Mouse (Mus musculus): Measurements from ENCODE around the gene Xpot.

Xpot gene

GRCm38 (mm10) chr10:121622431-121622830 is 3.7 kb downstream of the Xpot start:
- no peak for DNase-seq (ENCODE audit: low read depth)

GRCm38 (mm10) chr10:121615935-121616334 is 10.2 kb downstream of the Xpot start:
- DNase-seq (ENCODE audit: low read depth), result no peak

GRCm38 (mm10) chr10:121615146-121615870 is 10.8 kb downstream of the Xpot start:
- no peak for DNase-seq (ENCODE audit: low read depth)

- DNase-seq (ENCODE audit: low read depth), result no peak
Observed at GRCm38 (mm10) chr10:121613570-121613969, 12.6 kb downstream of the Xpot start.

DNA sequence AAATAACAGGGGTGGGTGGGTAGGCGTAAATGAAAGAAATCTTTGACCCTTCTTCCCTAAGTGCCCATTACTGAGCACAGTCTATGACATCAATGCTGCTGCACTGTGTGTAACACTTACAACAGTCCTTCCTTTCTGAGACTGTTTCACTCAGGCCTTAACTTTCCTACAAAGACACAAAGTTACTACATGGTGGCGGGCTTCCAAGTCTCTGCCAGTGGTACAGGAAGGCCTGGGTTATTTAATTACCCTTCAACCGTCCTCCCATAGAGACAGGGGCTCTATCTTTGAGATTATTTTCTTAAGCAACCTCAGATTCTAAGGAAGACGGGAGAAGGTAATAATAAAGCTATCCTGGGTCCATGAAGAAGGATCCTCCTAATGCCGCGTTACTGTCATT is 13.7 kb downstream of the Xpot start:
- DNase-seq (ENCODE audit: low read depth), result no peak

GRCm38 (mm10) chr10:121611587-121611986 is 14.5 kb downstream of the Xpot start:
- DNase-seq (ENCODE audit: low read depth), result no peak

DNA sequence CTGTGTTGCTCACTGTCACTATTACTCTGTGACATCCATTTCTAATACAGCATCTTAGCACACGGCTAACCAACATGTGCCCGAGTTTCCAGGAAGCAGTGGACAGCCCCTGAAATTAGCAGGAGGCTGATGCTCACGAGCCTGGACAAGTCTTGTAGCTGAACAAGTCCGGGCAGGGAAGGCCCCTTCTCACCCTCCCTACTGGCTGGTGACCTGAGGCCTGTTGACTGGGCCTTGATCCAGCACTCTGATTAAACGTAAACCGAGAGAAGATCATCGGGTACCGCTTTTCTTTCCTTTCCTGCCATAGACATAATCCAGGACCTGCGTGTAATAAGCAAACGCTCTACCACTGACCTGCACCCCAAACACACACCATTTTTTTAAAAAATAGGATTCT is 18.0 kb downstream of the Xpot start:
- no peak for DNase-seq (ENCODE audit: low read depth)

DNA sequence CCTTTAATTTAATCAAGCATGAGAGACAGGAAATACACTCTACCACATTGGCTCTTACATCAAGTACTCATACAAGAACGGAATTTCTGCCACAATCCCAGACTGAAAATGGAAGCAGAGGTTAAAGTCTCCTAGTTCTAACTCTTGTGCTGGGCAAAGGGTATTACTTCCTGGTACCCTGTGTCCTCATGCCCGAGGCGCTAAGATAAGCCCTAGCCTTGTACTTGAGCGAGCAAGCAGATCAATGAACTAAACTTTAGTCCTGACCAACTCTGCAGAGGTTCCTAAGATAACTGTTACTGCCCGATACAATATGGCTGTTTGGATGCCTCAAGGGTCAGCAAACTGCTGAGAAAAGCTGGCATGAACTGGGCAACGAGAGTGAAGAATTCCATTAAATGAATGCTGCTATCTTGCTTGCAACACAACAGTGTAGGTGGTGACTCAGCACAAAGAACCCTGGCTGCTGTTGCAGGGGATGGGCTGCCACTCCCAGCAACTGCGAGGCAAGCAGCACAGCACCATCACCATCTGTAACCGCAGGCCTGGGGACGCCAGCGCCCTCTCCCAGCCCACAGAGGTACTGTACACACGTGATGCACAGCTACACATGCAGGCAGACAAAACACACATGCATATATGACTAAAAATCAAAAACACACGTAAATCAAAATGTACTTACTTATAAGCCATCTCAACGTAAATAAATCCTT is 21.3 kb downstream of the Xpot start:
- DNase-seq (ENCODE audit: low read depth), result no peak

DNA sequence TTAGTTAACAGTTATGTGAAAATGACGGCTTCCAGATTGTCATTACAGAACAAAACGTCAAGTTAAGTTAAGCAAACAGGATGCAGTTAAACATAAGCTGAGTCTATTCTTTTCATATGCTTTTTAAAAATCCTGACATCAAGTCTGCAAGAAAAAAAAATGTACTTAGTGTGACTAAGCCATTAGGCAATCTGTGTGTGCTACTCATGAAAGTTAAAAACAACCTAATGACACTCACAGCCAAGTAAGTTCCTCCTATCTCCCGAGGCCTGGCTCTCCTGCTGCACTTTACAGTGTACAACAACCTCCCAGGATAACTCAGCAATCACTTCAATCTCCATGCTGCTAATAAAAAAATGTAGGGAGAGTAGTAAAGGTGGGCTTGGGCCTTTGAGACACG is 22.6 kb downstream of the Xpot start:
- DNase-seq (ENCODE audit: low read depth), result no peak

GRCm38 (mm10) chr10:121601272-121601671 is 24.9 kb downstream of the Xpot start:
- no peak for DNase-seq (ENCODE audit: low read depth)

- no peak for DNase-seq (ENCODE audit: low read depth)
Observed at GRCm38 (mm10) chr10:121596580-121596979, 29.6 kb downstream of the Xpot start.

DNA sequence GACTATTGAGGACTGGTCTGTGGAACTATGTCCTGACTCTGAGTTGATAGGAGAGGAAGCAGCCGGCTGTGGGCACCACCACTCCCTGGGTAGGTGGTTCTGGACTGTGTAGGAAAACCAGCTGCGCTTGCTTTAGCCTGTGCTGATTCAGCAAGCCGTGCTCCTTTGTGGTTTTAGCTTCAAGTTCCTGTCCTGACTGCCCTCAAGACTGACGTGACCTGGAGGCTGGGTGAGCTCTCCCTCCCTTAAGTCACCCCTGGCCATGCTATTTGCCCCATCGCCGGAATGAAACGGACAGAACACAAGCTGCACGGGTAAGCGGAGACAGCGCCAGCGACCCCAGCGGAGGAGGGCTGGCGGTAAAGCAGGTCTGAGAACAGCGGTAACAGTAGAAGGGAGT is 35.0 kb downstream of the Xpot start:
- DNase-seq (ENCODE audit: low read depth), result no peak

DNA sequence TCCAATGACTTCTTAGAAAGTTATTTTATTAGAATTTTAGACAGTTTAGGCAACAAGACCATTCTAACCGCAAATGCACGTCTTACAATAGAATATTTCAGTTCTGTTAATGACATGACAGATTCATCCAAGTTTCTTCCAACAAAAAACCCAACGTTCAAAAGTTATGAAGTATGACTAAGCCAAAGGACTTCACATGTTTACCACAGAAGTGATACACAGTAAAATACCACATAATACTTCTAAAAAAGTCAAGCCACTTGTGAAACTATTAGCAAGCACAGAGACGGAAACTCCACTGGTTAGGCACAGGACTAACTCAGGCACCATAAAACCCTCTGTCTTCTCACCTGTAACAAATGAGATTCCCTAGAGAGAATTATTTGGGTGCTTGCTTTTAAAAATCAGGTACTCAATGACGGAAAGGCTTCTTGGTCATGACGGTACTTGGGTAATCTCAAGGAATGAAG is 38.7 kb downstream of the Xpot start:
- no peak for DNase-seq (ENCODE audit: low read depth)

GRCm38 (mm10) chr10:121586675-121587370 is 39.3 kb downstream of the Xpot start, which contains the start of gene Tbk1:
Gene Tbk1, minus strand, starts transcription at chr10:121586787.
- DNase-seq (ENCODE audit: low read depth), result peak; percentile 78

DNA sequence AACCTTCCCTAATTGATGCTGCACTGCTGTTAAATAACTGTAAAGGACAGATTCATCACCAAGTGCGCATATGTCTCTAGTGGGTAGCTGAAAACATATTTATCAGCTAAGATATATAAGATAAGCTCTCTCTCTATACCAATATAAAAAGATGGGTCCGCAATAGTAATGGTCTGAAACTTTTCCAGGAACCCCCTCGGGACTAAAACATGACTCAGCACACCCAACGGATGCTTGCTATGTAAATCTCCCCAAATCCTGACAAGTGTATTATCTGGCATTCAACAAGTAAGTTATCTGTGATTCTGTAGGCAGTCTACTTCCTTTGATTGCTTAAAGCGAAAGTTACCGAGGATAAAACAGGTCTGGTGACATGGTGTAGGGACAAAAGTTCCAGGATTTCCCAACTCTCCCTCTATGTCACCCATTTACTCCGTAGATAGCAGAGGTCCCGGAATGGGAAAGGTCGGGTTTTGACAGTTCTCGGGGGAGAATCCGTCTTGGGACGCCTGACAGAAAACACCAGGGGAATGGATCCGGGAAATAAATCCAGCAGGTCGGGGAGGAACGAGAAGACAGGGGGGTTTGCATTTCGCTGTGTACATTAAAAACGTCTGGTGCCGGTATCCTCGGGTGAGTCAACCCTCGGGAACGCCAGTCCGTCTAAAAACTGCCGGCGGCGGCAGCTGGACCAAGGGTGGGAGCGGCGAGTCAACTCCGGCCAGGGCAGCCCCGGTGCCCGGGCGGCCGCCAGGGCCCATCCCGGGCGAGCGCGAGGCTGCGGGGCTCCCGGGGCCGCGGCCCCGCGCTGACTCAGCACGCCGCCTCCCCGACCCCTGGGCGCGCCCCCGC is 40.1 kb downstream of the Xpot start:
- no peak for DNase-seq (ENCODE audit: low read depth)

GRCm38 (mm10) chr10:121585056-121585790 is 40.9 kb downstream of the Xpot start:
- DNase-seq (ENCODE audit: low read depth), result no peak

- no peak for DNase-seq (ENCODE audit: low read depth)
Observed at GRCm38 (mm10) chr10:121584033-121584432, 42.1 kb downstream of the Xpot start.

DNA sequence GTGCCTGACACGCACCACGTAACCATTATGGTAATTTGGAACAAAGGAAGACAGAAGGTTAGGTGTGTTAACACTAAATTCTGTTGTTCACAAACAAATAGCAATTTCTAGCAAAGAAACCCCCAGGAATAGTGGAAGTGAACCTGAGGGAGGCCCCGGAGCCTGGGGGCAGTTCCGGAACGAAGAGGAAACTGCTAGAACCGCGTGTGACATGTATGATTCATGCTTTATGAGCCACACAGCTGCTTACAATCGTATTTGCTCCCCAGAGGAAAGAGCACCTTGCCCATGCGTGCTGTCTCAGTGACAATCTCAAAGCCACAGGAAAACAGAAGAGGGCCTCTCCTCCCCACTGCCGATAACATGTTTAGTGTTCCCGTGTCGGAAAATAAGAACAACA is 43.1 kb downstream of the Xpot start:
- peak; percentile 34 for DNase-seq (ENCODE audit: low read depth)

DNA sequence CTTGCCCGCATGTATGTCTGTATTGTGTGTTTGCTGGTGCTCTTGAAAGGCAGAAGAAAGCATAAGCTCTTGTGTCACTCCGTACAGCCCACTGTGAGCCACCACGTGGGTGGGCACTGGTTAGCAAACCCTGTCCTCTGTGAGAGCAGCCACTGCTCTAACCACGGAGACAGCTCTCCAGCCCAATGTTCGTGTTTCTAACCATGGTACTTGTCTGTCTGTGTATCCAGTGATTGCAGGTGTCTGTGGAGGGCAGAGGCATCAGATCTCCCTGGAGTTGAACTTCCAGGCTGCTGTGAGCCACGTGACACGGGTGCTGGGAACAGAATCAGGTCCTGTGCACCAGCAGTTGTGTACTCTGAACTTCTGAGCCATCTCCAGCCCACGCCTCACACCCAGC is 43.8 kb downstream of the Xpot start:
- DNase-seq (ENCODE audit: low read depth), result no peak

DNA sequence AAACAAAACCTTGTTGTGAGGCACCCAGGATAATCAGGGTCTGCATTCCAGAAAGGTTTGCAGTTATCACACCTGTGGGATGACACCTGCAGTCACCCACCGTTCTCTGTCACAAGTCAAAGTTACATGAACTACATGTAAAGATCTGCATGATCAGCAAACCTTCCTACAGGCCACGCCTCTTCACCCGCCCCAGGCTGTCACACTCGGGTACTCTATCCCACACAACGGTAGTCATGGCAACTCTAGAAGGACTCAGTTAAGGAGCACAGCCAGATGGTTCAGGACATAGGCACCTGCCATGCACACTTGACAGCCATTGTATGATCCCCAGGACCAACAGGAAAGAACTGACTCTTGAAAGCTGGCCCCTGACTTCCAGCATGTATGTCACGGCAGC is 44.7 kb downstream of the Xpot start:
- no peak for DNase-seq (ENCODE audit: low read depth)

DNA sequence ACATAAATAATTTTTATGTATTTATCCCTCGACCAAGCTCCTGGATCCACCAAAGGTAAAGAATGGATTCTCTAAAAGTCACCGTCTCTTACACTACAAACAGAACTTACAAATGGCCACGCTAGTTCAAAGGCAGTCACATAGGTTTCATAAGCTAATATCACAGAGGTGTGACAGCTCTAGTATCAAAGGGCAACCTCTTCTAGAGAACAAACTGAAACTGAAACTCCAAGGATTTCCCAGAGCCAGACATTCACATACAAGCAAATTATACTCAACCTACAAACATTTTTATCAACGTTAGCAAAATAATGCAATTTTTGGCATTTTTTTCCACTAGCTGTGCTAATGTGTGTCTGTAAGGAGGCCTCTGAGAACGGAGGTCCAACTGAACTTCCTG is 45.8 kb downstream of the Xpot start:
- no peak for DNase-seq (ENCODE audit: low read depth)
